Mouse (Mus musculus): ENCODE data around the gene Aym1. TPM values are rescaled to one million over a fixed set of nuclear protein-coding genes. Genes with fewer than 3 reads are reported as not detected.
A peak's percentile ranks its signal among the peaks of the same experiment; 100 is the strongest.
"Not testable (repeated sequence)": the region's sequence is repeated elsewhere in the genome, so short reads cannot be mapped to it uniquely, and the experiment has no call there.

The Aym1 gene
- polyA plus RNA-seq, 1 experiment from 2014 or later: not detected

DNA sequence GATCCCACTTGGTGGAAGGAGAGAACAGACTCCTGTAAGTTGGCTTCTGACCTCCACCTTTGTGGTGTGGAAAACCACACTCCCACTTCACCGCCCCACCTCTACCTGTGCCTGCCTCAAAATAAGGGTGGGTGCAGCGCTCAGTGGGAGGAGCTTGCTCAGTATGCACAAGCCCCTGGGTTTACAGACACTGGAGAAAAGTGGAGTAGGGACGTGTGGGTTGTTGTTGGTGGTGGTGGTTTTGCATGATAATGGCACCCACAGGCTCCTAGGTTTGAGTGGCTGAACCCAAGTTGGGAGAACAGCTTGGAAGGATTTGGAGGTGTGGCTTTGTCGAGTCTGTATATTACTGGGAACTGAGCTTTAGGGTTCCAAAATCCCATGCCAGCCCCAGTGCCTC is 24.2 kb upstream of the Aym1 start:
- Histone ChIP-seq H3K27ac (replicated peaks; ENCODE audit: low read depth, low read length) (no peak overlapping the region), H3K9me3 (ENCODE audit: control insufficient read depth, low read length) (peaks cover 13% of the 10 kb centered on the region), H3K4me3 (ENCODE audit: low read depth, low read length) (no peak overlapping the region), H3K4me2 (ENCODE audit: low read depth, low read length) (no peak overlapping the region), H3K4me1 (ENCODE audit: control insufficient read depth, insufficient read depth, low read length) (peaks cover 4% of the 10 kb centered on the region), H3K36me3 (ENCODE audit: control insufficient read depth, insufficient read depth, low read length) (no peaks in the 10 kb centered on the region), H3K9ac (ENCODE audit: low read depth, low read length) (no peak overlapping the region), H3K27me3 (replicated peaks; ENCODE audit: control insufficient read depth, insufficient read depth, low read length) (peaks cover 50% of the 10 kb centered on the region)
- WGBS: 69% methylated on average over 4 of the region's 4 CpGs
- ATAC-seq (ENCODE audit: low read depth) (no peak), DNase-seq (ENCODE audit: low spot score) (no peak)

DNA sequence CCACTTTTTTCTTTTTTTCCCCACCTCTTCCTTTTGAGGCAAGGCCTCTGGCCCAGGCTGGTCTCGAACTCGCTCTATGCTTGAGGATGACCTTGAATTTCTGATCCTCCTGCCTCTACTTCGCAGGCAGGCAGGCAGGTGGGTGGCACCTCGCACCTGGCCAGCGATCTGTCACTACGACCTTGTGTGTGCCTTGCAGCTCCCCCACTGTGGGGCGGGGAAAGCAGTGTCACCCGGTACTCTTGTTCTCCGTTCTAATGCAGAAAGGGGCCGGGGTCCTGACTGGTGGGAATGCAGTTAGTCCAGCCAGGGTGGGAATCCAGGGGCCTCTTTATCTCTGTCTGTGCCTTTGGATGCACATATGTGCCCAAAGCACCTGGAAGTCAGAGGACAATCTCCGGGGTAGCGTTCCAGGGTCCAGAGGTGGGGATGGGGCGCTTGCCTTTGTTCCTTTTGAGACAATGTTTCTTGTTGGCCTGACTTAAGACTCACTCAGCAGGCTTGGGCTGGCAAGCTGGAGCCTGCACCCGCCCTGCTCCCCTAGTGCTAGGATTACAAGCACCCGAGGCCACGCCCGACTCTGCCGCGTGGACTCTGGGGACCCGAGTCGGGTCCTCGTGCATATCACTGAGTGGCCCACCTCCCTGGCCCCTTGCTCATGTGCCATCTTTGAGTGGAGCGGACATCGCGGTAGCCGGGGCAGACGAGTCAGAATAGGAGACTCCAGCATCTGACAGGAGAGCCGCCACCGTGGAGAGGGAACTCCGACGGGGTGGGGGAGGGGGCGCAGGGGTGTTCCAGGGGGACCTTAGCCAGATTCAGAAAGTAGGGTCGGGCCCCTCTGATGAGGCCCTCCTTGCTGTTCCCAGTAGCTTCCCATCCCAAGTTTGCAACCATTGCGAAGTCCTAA is 22.2 kb upstream of the Aym1 start:
- H3K9me3 ChIP-seq (ENCODE audit: control insufficient read depth, low read length): peaks cover 5% of the 10 kb centered on the region; the same call in 1 of the 2 replicates
- peaks cover 56% of the 10 kb centered on the region for H3K27me3 ChIP-seq (replicated peaks; ENCODE audit: control insufficient read depth, insufficient read depth, low read length)
- DNase-seq (ENCODE audit: low spot score) (peak; percentile 61), ATAC-seq (ENCODE audit: low read depth) (peak; percentile 78)
- no peak overlapping the region for H3K27ac ChIP-seq (replicated peaks; ENCODE audit: low read depth, low read length)
- no peak overlapping the region for H3K9ac ChIP-seq (ENCODE audit: low read depth, low read length)
- H3K4me2 ChIP-seq (ENCODE audit: low read depth, low read length): peak overlapping the region; percentile 52
- 7% methylated on average over 33 of the region's 34 CpGs for WGBS
- H3K4me1 ChIP-seq (ENCODE audit: control insufficient read depth, insufficient read depth, low read length): peaks cover 4% of the 10 kb centered on the region
- H3K36me3 ChIP-seq (ENCODE audit: control insufficient read depth, insufficient read depth, low read length): no peaks in the 10 kb centered on the region
- peak overlapping the region; percentile 35 for H3K4me3 ChIP-seq (ENCODE audit: low read depth, low read length)

DNA sequence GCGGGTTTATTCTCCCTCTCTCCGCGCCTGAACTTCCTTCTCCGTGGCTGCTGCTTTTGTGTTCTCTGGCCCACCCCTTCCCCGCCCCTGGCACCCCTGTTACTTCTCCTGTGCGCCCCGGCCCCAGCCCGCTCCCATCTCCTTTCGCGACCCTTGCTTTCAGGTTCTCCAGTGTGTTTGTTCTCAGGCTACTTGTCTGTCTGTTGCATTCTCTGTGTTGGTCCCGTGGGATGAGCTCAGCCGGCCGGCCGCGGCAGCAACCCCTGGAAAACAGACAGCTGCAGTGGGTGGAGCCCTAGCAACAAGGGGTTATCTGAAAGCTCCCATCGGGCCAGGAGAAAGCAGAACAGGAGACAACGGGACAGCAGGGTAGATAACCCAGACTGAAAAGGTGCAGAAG is 21.4 kb upstream of the Aym1 start:
- DNase-seq (ENCODE audit: low spot score) (peak; percentile 54), ATAC-seq (ENCODE audit: low read depth) (peak; percentile 51; the same call in 1 of the 2 replicates)
- Histone ChIP-seq H3K27me3 (replicated peaks; ENCODE audit: control insufficient read depth, insufficient read depth, low read length) (peaks cover 56% of the 10 kb centered on the region), H3K27ac (replicated peaks; ENCODE audit: low read depth, low read length) (no peak overlapping the region), H3K9ac (ENCODE audit: low read depth, low read length) (peak overlapping the region; percentile 41; the same call in 1 of the 2 replicates), H3K9me3 (ENCODE audit: control insufficient read depth, low read length) (peaks cover 5% of the 10 kb centered on the region; the same call in 1 of the 2 replicates), H3K36me3 (ENCODE audit: control insufficient read depth, insufficient read depth, low read length) (no peaks in the 10 kb centered on the region), H3K4me2 (ENCODE audit: low read depth, low read length) (peak overlapping the region; percentile 52), H3K4me3 (ENCODE audit: low read depth, low read length) (peak overlapping the region; percentile 35), H3K4me1 (ENCODE audit: control insufficient read depth, insufficient read depth, low read length) (peaks cover 4% of the 10 kb centered on the region)
- WGBS: 1% methylated on average over 17 of the region's 17 CpGs

DNA sequence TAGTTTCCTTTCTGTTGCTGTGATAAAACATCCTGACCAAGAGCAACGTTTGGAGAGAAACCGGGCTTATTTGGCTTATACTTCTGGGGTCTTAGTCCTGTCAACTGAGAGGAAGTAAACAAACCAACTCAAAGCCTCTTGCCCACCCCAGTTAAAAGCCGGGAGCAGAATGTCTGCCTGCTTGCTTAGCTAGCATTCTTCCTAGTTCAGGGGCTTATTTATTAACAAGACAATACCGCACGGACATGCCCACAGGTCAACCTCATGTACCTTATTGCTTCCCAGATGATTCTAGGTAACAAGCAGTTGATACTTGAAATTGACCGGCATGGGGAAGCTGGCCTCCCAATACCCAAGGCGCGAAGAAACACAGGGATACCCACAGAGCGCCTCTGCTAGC is 20.8 kb upstream of the Aym1 start:
- H3K9me3 ChIP-seq (ENCODE audit: control insufficient read depth, low read length): peaks cover 5% of the 10 kb centered on the region; the same call in 1 of the 2 replicates
- H3K4me2 ChIP-seq (ENCODE audit: low read depth, low read length): peak overlapping the region; percentile 52; the same call in 1 of the 2 replicates
- H3K4me3 ChIP-seq (ENCODE audit: low read depth, low read length): peak overlapping the region; percentile 35
- 40% methylated on average over 9 of the region's 9 CpGs for WGBS
- no peak overlapping the region for H3K27ac ChIP-seq (replicated peaks; ENCODE audit: low read depth, low read length)
- peaks cover 57% of the 10 kb centered on the region for H3K27me3 ChIP-seq (replicated peaks; ENCODE audit: control insufficient read depth, insufficient read depth, low read length)
- no peak overlapping the region for H3K9ac ChIP-seq (ENCODE audit: low read depth, low read length)
- peaks cover 4% of the 10 kb centered on the region for H3K4me1 ChIP-seq (ENCODE audit: control insufficient read depth, insufficient read depth, low read length)
- no peak for ATAC-seq (ENCODE audit: low read depth)
- H3K36me3 ChIP-seq (ENCODE audit: control insufficient read depth, insufficient read depth, low read length): no peaks in the 10 kb centered on the region
- no peak for DNase-seq (ENCODE audit: low spot score)

DNA sequence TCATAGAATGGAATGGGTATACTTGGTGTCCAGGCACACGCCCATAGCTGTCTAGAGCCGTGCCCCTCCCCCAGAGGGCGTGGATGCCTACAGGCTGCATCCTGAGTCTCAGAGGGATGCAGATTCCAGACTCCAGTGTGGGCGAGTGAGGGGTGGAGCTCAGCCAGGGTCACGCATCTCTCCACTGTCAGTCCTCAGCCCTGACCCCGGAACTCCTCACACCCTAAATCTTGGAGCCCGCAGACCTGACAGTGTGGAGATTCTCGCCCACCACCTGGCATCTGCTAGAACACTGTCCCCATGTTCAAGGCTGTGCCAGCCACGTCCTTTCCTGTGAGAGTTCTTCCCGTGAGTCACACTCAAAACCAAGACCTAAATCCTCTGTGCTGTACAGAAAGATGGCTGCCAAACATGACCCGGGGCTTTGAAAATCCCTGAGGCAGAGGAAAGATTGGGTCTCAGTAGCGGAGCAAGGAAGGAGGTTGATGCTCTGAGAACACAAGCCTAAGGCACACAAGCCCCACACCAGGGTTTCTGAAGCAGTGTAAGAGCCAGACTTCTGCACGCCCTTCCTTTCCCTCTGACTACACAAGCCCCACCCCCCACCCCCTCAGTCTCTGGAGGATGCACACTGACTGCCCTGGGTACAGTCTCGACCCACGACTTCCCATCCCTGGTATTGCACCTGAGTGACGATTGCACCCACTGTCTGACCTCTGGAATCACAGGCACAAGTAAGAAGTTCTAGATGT is 12.3 kb upstream of the Aym1 start:
- peaks cover 63% of the 10 kb centered on the region for H3K27me3 ChIP-seq (replicated peaks; ENCODE audit: control insufficient read depth, insufficient read depth, low read length)
- DNase-seq (ENCODE audit: low spot score) (no peak), ATAC-seq (ENCODE audit: low read depth) (no peak)
- H3K9me3 ChIP-seq (ENCODE audit: control insufficient read depth, low read length): no peaks in the 10 kb centered on the region
- H3K4me3 ChIP-seq (ENCODE audit: low read depth, low read length): no peak overlapping the region
- H3K9ac ChIP-seq (ENCODE audit: low read depth, low read length): no peak overlapping the region
- no peaks in the 10 kb centered on the region for H3K4me1 ChIP-seq (ENCODE audit: control insufficient read depth, insufficient read depth, low read length)
- H3K36me3 ChIP-seq (ENCODE audit: control insufficient read depth, insufficient read depth, low read length): no peaks in the 10 kb centered on the region
- WGBS: 26% methylated on average over 14 of the region's 16 CpGs
- no peak overlapping the region for H3K27ac ChIP-seq (replicated peaks; ENCODE audit: low read depth, low read length)
- no peak overlapping the region for H3K4me2 ChIP-seq (ENCODE audit: low read depth, low read length)

DNA sequence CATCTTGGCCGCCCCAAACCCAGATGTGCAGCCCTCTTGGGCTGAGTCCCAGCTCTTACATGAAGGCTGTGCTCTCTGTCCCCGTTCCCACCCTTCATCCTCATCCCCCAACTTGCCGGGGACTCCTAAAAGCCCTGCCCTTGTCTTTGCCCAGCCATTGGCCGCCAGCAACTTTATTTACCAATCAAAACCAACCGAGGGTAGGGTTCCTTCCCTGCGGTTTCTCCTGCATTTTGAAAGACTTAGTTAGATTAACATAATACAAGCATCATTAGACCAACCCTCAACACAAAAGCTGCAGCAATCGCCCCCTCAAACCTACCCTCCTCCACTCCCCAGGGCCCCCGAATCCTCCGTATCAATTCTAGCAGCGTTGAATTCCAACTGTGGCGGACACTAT is 11.3 kb upstream of the Aym1 start:
- Histone ChIP-seq H3K27ac (replicated peaks; ENCODE audit: low read depth, low read length) (no peak overlapping the region), H3K27me3 (replicated peaks; ENCODE audit: control insufficient read depth, insufficient read depth, low read length) (peaks cover 63% of the 10 kb centered on the region), H3K4me2 (ENCODE audit: low read depth, low read length) (no peak overlapping the region), H3K9ac (ENCODE audit: low read depth, low read length) (no peak overlapping the region), H3K4me3 (ENCODE audit: low read depth, low read length) (no peak overlapping the region), H3K36me3 (ENCODE audit: control insufficient read depth, insufficient read depth, low read length) (no peaks in the 10 kb centered on the region), H3K4me1 (ENCODE audit: control insufficient read depth, insufficient read depth, low read length) (no peaks in the 10 kb centered on the region), H3K9me3 (ENCODE audit: control insufficient read depth, low read length) (no peaks in the 10 kb centered on the region)
- ATAC-seq (ENCODE audit: low read depth) (no peak), DNase-seq (ENCODE audit: low spot score) (no peak)
- 4% methylated on average over 11 of the region's 11 CpGs for WGBS

DNA sequence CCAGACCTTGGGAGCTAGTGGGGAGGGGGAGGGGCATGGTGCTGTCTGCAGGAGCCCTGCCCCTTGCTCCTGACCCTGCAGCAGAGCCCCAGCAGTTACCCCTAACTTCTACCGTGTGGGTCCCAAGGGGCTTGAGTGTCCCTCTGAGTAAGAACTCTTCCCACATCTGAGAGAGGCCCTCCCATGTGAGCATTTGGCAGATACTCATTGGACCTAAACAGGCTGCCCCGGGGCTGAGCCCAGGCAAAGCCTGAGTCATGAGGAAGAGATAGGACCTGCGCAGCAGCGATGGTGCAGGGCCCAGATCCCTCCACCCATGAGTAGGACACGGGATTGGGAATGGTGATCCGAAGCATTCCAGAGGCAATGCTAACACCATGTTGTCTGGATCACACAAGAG is 10.4 kb upstream of the Aym1 start:
- H3K4me3 ChIP-seq (ENCODE audit: low read depth, low read length); H3K36me3 ChIP-seq (ENCODE audit: control insufficient read depth, insufficient read depth, low read length); ATAC-seq (ENCODE audit: low read depth); DNase-seq (ENCODE audit: low spot score); H3K27ac ChIP-seq (replicated peaks; ENCODE audit: low read depth, low read length); H3K9me3 ChIP-seq (ENCODE audit: control insufficient read depth, low read length); H3K4me1 ChIP-seq (ENCODE audit: control insufficient read depth, insufficient read depth, low read length); H3K9ac ChIP-seq (ENCODE audit: low read depth, low read length); H3K4me2 ChIP-seq (ENCODE audit: low read depth, low read length): not testable (repeated sequence)
- H3K27me3 ChIP-seq (replicated peaks; ENCODE audit: control insufficient read depth, insufficient read depth, low read length): peaks cover 59% of the 10 kb centered on the region
- 56% methylated on average over 6 of the region's 6 CpGs for WGBS

DNA sequence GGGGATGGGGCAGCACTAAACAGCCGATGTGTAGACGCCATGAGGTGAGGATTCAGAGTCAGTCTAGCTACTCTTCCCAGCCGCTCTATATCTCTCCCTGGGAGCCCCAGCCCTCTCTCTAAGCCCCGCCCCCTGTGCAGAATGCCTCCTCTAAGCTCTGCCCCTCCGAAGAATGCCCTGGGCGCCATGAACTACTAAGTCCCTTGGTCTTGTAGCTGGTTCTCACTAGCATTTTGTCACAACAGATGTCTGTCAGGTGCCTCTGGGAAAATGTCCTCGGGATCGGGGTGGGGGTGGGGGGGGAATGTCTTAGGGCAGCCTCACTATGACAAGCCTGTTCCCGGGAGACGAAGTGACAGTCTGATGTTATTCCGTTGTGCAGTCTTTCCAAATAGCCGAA is 9.5 kb upstream of the Aym1 start:
- H3K9me3 ChIP-seq (ENCODE audit: control insufficient read depth, low read length): no peaks in the 10 kb centered on the region
- no peak overlapping the region for H3K9ac ChIP-seq (ENCODE audit: low read depth, low read length)
- ATAC-seq (ENCODE audit: low read depth) (no peak), DNase-seq (ENCODE audit: low spot score) (no peak)
- H3K27ac ChIP-seq (replicated peaks; ENCODE audit: low read depth, low read length): no peak overlapping the region
- WGBS: 36% methylated on average over 9 of the region's 12 CpGs
- no peak overlapping the region for H3K4me2 ChIP-seq (ENCODE audit: low read depth, low read length)
- H3K27me3 ChIP-seq (replicated peaks; ENCODE audit: control insufficient read depth, insufficient read depth, low read length): peaks cover 58% of the 10 kb centered on the region
- H3K4me3 ChIP-seq (ENCODE audit: low read depth, low read length): no peak overlapping the region
- H3K36me3 ChIP-seq (ENCODE audit: control insufficient read depth, insufficient read depth, low read length): no peaks in the 10 kb centered on the region
- H3K4me1 ChIP-seq (ENCODE audit: control insufficient read depth, insufficient read depth, low read length): no peaks in the 10 kb centered on the region

Measured in embryonic facial prominence, embryonic 14.5 days (tissue).